Mouse (Mus musculus) intestine, postnatal 0 days (tissue): Measurements from ENCODE around the gene Igf1r. TPM values are rescaled to one million over a fixed set of nuclear protein-coding genes. Genes with fewer than 3 reads are reported as not detected.

Experiments used
- ATAC-seq: fragments of 200-750 bp; cut with Nextera tagmentation; 2 replicates; pipeline ENCODE4 v1.8.0; 2017; ENCODE audit warnings: mild to moderate bottlenecking, moderate TSS enrichment, moderate library complexity
- H3K27ac ChIP-seq: fragments of 300-500 bp; sonication (generic); 2 replicates; pipeline ENCODE4 v1.5.1; 2014; ENCODE audit warnings: mild to moderate bottlenecking, low read depth, low read length, moderate library complexity
- H3K27me3 ChIP-seq: fragments of 300-500 bp; sonication (generic); replicated peaks from 2 replicates; pipeline ENCODE4 v1.6.1; 2014; ENCODE audit warnings: low read length, mixed read lengths; ENCODE audit not compliant: control insufficient read depth, insufficient read depth
- H3K36me3 ChIP-seq: fragments of 300-500 bp; sonication (generic); 2 replicates; pipeline ENCODE4 v1.6.1; 2014; ENCODE audit warnings: mild to moderate bottlenecking, moderate library complexity; ENCODE audit not compliant: control insufficient read depth, insufficient read depth
- H3K4me1 ChIP-seq: fragments of 300-500 bp; sonication (generic); replicated peaks from 2 replicates; pipeline ENCODE4 v1.6.1; 2014; ENCODE audit warnings: antibody characterized with exemption, low read length, mixed read lengths; ENCODE audit not compliant: control insufficient read depth, insufficient read depth
- H3K4me2 ChIP-seq: fragments of 300-500 bp; sonication (generic); replicated peaks from 2 replicates; pipeline ENCODE4 v1.6.1; 2014; ENCODE audit warnings: low read depth, mild to moderate bottlenecking, moderate library complexity
- H3K4me3 ChIP-seq: fragments of 300-500 bp; sonication (generic); 2 replicates; pipeline ENCODE4 v1.5.1; 2014; ENCODE audit warnings: low read depth, low read length
- H3K9ac ChIP-seq: fragments of 300-500 bp; sonication (generic); 2 replicates; pipeline ENCODE4 v1.6.1; 2014; ENCODE audit warnings: mild to moderate bottlenecking, low read depth, low read length
- H3K9me3 ChIP-seq: fragments of 300-500 bp; sonication (generic); 2 replicates; pipeline ENCODE4 v1.6.1; 2016; ENCODE audit warnings: mixed run types; ENCODE audit not compliant: control insufficient read depth
- CTCF ChIP-seq: sonication (generic); IDR thresholded peaks from 2 replicates; pipeline ENCODE4 v1.5.1; 2016; ENCODE audit warnings: low read depth, mild to moderate bottlenecking, control low read depth, antibody characterized with exemption, moderate library complexity
- WGBS: fragments of 180-500 bp; shearing (Covaris S2); extraction: QIAGEN DNeasy Blood & Tissue Kit; methylation state at CpG from one replicate; pipeline ENCODE4 v1.1.7; 2014; 5-methylcytosine and 5-hydroxymethylcytosine counted together
- polyA plus RNA-seq: library from polyadenylated mRNA; unstranded; fragments of >200 nt; fragmentation: Nextera tagmentation; extraction: Ambion mirVana; gene quantifications from 2 replicates; pipeline ENCODE4 v1.2.1, GENCODE M21; 2015

Gene Igf1r
- polyA plus RNA-seq, 1 experiment from 2014 or later: 5.3 TPM

GRCm38 (mm10) chr7:68080122-68080845 is 127.7 kb downstream of the Igf1r start:
- Histone ChIP-seq H3K36me3 (no peaks in the 10 kb centered on the region), H3K27me3 (no peaks in the 10 kb centered on the region), H3K9me3 (no peaks in the 10 kb centered on the region), H3K4me1 (no peaks in the 10 kb centered on the region), H3K27ac (no peak overlapping the region), H3K9ac (no peak overlapping the region), H3K4me2 (no peak overlapping the region), H3K4me3 (no peak overlapping the region)
- no peak for ATAC-seq
- WGBS: 54% methylated on average over 11 of the region's 11 CpGs
- TF ChIP-seq CTCF: no peak

DNA sequence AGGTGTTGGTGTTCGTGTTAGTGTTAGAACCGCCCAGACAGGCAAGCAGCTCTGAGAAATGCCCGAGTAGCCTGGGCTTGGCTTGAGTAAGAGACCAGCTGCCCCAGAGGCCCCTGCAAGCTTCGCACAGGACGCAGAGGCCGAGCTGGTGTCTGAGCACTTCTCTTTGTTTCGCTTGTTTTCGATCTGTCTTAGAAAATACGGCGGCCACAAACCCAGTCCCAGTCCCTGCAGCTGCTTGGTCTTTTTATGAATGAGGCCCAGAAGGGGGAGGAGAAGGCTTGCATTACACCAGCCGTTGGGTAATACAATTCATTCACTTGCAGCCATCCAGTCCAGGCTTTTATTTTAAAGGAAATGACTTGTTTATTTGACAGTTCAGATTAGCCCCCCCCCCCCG is 132.7 kb downstream of the Igf1r start:
- no peaks in the 10 kb centered on the region for H3K9me3 ChIP-seq
- TF ChIP-seq CTCF: no peak
- H3K4me2 ChIP-seq: peak overlapping the region; percentile 45
- H3K27me3 ChIP-seq: no peaks in the 10 kb centered on the region
- H3K27ac ChIP-seq: 0 out of 2 replicates have a peak overlapping the region, but pooled peaks have one; percentile 41
- ATAC-seq: peak; percentile 64
- H3K4me1 ChIP-seq: no peaks in the 10 kb centered on the region
- WGBS: 3% methylated on average over 12 of the region's 12 CpGs
- H3K9ac ChIP-seq: no peak overlapping the region
- no peaks in the 10 kb centered on the region for H3K36me3 ChIP-seq
- no peak overlapping the region for H3K4me3 ChIP-seq

- Histone ChIP-seq H3K9ac (no peak overlapping the region), H3K36me3 (no peaks in the 10 kb centered on the region), H3K4me2 (peak overlapping the region; percentile 45; the same call in 1 of the 2 replicates), H3K27me3 (no peaks in the 10 kb centered on the region), H3K9me3 (no peaks in the 10 kb centered on the region), H3K4me3 (no peak overlapping the region), H3K4me1 (no peaks in the 10 kb centered on the region), H3K27ac (peak overlapping the region; percentile 35; the same call in 1 of the 2 replicates)
- no peak for ATAC-seq
- 60% methylated on average over 4 of the region's 4 CpGs for WGBS
- TF ChIP-seq CTCF: no peak
Observed at GRCm38 (mm10) chr7:68085870-68086341, 133.3 kb downstream of the Igf1r start.

DNA sequence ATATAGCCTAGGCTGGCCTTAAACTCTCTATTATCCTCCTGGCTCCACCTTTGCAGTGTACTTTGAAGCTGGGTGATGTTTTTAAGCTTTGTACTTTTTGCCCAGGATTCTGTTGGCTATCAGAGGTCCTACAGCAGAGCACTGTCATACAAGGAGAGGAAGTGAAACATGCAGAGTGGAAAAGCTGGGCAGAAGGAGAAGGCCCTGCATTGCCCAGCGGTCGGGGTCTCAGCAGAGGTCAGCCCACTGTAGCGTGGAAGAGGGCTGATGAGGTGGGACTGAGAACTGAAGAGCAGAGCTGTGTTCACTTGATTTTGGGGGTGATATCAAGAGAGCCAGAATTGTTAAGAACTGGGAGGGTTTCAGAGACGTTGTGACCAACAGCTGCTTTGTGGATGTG is 134.9 kb downstream of the Igf1r start:
- H3K9me3 ChIP-seq: no peaks in the 10 kb centered on the region
- H3K9ac ChIP-seq: no peak overlapping the region
- H3K4me1 ChIP-seq: no peaks in the 10 kb centered on the region
- no peaks in the 10 kb centered on the region for H3K36me3 ChIP-seq
- H3K4me2 ChIP-seq: no peak overlapping the region
- no peaks in the 10 kb centered on the region for H3K27me3 ChIP-seq
- no peak overlapping the region for H3K4me3 ChIP-seq
- ATAC-seq: no peak
- H3K27ac ChIP-seq: no peak overlapping the region
- WGBS: 84% methylated on average over 4 of the region's 4 CpGs
- no peak for TF ChIP-seq CTCF

DNA sequence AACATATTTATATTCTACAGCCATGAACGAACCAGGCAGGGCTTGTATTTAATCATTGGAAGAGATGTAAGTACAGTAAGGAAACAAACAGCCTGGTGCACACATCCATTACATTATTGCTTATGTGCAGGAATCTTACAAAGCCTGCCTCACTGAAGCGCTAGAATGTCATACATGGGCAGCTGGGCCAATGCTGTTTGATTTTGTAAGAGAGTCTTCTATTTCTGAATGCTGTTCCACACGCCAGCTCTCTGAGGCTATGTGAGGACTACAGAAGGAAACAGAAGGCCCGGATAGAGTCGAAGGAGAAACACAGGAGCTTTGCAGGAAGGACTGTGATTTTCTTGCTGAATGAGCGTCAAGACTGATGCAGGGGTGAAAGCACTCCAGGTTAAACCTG is 136.2 kb downstream of the Igf1r start:
- ATAC-seq: no peak
- H3K9me3 ChIP-seq: no peaks in the 10 kb centered on the region
- TF ChIP-seq CTCF: no peak
- no peak overlapping the region for H3K9ac ChIP-seq
- H3K4me2 ChIP-seq: no peak overlapping the region
- no peak overlapping the region for H3K4me3 ChIP-seq
- WGBS: 77% methylated on average over 6 of the region's 6 CpGs
- H3K36me3 ChIP-seq: no peaks in the 10 kb centered on the region
- H3K27ac ChIP-seq: no peak overlapping the region
- H3K27me3 ChIP-seq: no peaks in the 10 kb centered on the region
- no peaks in the 10 kb centered on the region for H3K4me1 ChIP-seq

DNA sequence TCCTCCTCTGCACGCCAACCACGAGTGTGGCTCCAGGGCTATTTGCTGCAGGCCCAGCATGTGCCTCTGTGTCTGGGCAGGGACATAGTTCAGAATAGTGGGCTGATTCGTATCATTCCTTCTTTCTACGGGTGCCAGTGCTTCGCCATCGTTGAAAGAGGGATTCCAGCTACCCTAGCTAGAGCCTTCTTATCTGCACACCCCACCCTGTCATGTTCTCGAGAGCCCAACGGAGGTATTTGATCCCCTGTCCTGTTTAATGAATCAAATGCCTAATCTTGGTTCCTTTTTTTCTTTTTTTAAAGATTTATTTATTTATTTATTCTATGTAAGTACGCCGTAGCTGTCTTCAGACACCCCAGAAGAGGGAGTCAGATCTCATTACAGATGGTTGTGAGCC is 137.1 kb downstream of the Igf1r start:
- no peaks in the 10 kb centered on the region for H3K4me1 ChIP-seq
- H3K27ac ChIP-seq: no peak overlapping the region
- H3K36me3 ChIP-seq: no peaks in the 10 kb centered on the region
- H3K27me3 ChIP-seq: no peaks in the 10 kb centered on the region
- no peaks in the 10 kb centered on the region for H3K9me3 ChIP-seq
- no peak overlapping the region for H3K4me2 ChIP-seq
- TF ChIP-seq CTCF: no peak
- 80% methylated on average over 10 of the region's 10 CpGs for WGBS
- no peak overlapping the region for H3K9ac ChIP-seq
- H3K4me3 ChIP-seq: no peak overlapping the region
- no peak for ATAC-seq
